Mouse (Mus musculus): ENCODE measurements around the gene Lrrc32.

- no peak for TF ChIP-seq POLR2A (IDR thresholded peaks at IDR 0.05; ENCODE audit: borderline replicate concordance, insufficient read depth, low read length)
- TF ChIP-seq CTCF (IDR thresholded peaks at IDR 0.05; ENCODE audit: borderline replicate concordance, insufficient read depth, low read depth, low read length): no peak
Observed at GRCm38 (mm10) chr7:98499561-98500292, 10.6 kb downstream of the Lrrc32 start.
